Mouse (Mus musculus) kidney, adult 2 months (tissue): ENCODE data around the gene Btnl9. TPM values are rescaled to one million over a fixed set of nuclear protein-coding genes. Genes with fewer than 3 reads are reported as not detected.

Experiments used
- DNase-seq: peaks from one replicate; pipeline ENCODE4 v3.0.0; 2021
- H3K27ac ChIP-seq: fragments of 200-500 bp; 2 replicates; pipeline ENCODE4 v1.5.1; 2012; ENCODE audit warnings: low read depth, low read length, control low read depth, inconsistent platforms; ENCODE audit not compliant: insufficient read depth
- H3K27me3 ChIP-seq: fragments of 200-500 bp; replicated peaks from 2 replicates; pipeline ENCODE4 v1.6.1; 2012; ENCODE audit warnings: mild to moderate bottlenecking, moderate library complexity, low read length, inconsistent platforms; ENCODE audit not compliant: control insufficient read depth, insufficient read depth
- H3K36me3 ChIP-seq: fragments of 200-500 bp; 2 replicates; pipeline ENCODE4 v1.6.1; 2012; ENCODE audit warnings: mild to moderate bottlenecking, moderate library complexity, low read length, inconsistent platforms; ENCODE audit not compliant: control insufficient read depth, insufficient read depth
- H3K4me1 ChIP-seq: fragments of 200-500 bp; 2 replicates; pipeline ENCODE4 v1.6.1; 2011; ENCODE audit warnings: low read length; ENCODE audit not compliant: control insufficient read depth, insufficient read depth
- H3K4me3 ChIP-seq: fragments of 200-500 bp; 2 replicates; pipeline ENCODE4 v1.5.1; 2011; ENCODE audit warnings: mild to moderate bottlenecking, low read depth, low read length, control low read depth; ENCODE audit not compliant: insufficient read depth
- CTCF ChIP-seq: fragments of 200-500 bp; conservative IDR thresholded peaks from 2 replicates; pipeline ENCODE4 v1.5.1; 2011; ENCODE audit warnings: low read depth, mild to moderate bottlenecking, control low read depth, low read length, moderate library complexity, mixed read lengths; ENCODE audit not compliant: insufficient read depth, insufficient read length
- POLR2A ChIP-seq: fragments of 200-500 bp; IDR thresholded peaks from one replicate; pipeline ENCODE4 v1.6.1; 2011; ENCODE audit warnings: low read depth, low read length, control low read depth
- WGBS: fragments of 180-500 bp; shearing (Covaris S2); methylation state at CpG from one replicate; pipeline ENCODE4 v1.1.7; 2018; 5-methylcytosine and 5-hydroxymethylcytosine counted together
- polyA plus RNA-seq: library from polyadenylated mRNA; depleted of rRNA; stranded (reverse); fragments of >200 nt; gene quantifications from 2 replicates; pipeline ENCODE4 v1.2.3, GENCODE M21; 2012; rRNA removed

Gene Btnl9
- polyA plus RNA-seq, 1 experiment, result 6.4 TPM

- DNase-seq, result peak; percentile 52
- no peaks in the 10 kb centered on the region for H3K27me3 ChIP-seq
- 66% methylated on average over 3 of the region's 3 CpGs for WGBS
- no peaks in the 10 kb centered on the region for H3K36me3 ChIP-seq
- H3K4me1 ChIP-seq, result no peaks in the 10 kb centered on the region
- no peak overlapping the region for H3K27ac ChIP-seq
- H3K4me3 ChIP-seq, result no peak overlapping the region
- TF ChIP-seq POLR2A (no peak), CTCF (no peak)
These were observed 67.3 kb downstream of the Btnl9 start for GRCm38 (mm10) chr11:49119635-49120034.

Other genes with a start within 250 kb of the Btnl9 start
- 4.0 and 6.5 TPM in 2 replicates for gene Psme2b, start 241.0 kb downstream of the Btnl9 start, polyA plus RNA-seq
- gene Olfr56, start 208.3 kb downstream of the Btnl9 start, polyA plus RNA-seq, result 0.10 and 0.16 TPM in 2 replicates
- 2.0 and 3.1 TPM in 2 replicates for gene 9930111J21Rik1, start 207.8 kb downstream of the Btnl9 start, polyA plus RNA-seq
- 0.08 and 0.33 TPM in 2 replicates for gene Gm12185, start 194.9 kb downstream of the Btnl9 start, polyA plus RNA-seq
- 3.7 and 5.5 TPM in 2 replicates for gene Tgtp1, start 193.0 kb downstream of the Btnl9 start, polyA plus RNA-seq
- gene 9930111J21Rik2, start 135.9 kb downstream of the Btnl9 start, polyA plus RNA-seq, result 1.4 and 2.4 TPM in 2 replicates
- 12.1 and 15.1 TPM in 2 replicates for gene Tgtp2, start 123.0 kb downstream of the Btnl9 start, polyA plus RNA-seq
- gene Ifi47, start 110.6 kb downstream of the Btnl9 start, polyA plus RNA-seq, result 4.5 and 8.4 TPM in 2 replicates
- gene Olfr1396, start 72.3 kb downstream of the Btnl9 start, polyA plus RNA-seq, result 2.7 and 4.1 TPM in 2 replicates
- not detected in 2 replicates for gene Olfr1395, start 44.9 kb downstream of the Btnl9 start, polyA plus RNA-seq
- gene Olfr1394, start 32.8 kb downstream of the Btnl9 start, polyA plus RNA-seq, result 0.02 TPM in 1 of 2 replicates, not detected in the other
- gene Zfp62, start 16.1 kb upstream of the Btnl9 start, polyA plus RNA-seq, result 2.0 and 2.6 TPM in 2 replicates
- 157 and 198 TPM in 2 replicates for gene Mgat1, start 57.0 kb upstream of the Btnl9 start, polyA plus RNA-seq
- gene Olfr1393, start 91.1 kb upstream of the Btnl9 start, polyA plus RNA-seq, result 0.72 and 1.5 TPM in 2 replicates
- 0.46 and 0.47 TPM in 2 replicates for gene Olfr1392, start 98.1 kb upstream of the Btnl9 start, polyA plus RNA-seq
- gene Olfr10, start 117.6 kb upstream of the Btnl9 start, polyA plus RNA-seq, result not detected in 2 replicates
- not detected in 2 replicates for gene Olfr1391, start 135.6 kb upstream of the Btnl9 start, polyA plus RNA-seq
- not detected in 2 replicates for gene Olfr1390, start 148.0 kb upstream of the Btnl9 start, polyA plus RNA-seq
- gene Olfr1389, start 235.9 kb upstream of the Btnl9 start, polyA plus RNA-seq, result not detected in 2 replicates
- 0.02 and 0.04 TPM in 2 replicates for gene Olfr1388, start 249.5 kb upstream of the Btnl9 start, polyA plus RNA-seq